Mouse (Mus musculus) duodenum, adult 2 months (tissue): Measurements from ENCODE around the gene Slc2a4. TPM values are rescaled to one million over a fixed set of nuclear protein-coding genes. Genes with fewer than 3 reads are reported as not detected.

Experiments used
- polyA plus RNA-seq: library from polyadenylated mRNA; depleted of rRNA; stranded (reverse); fragments of >200 nt; gene quantifications from 2 replicates; pipeline ENCODE4 v1.2.3, GENCODE M21; 2012; ENCODE audit warnings: low replicate concordance; rRNA removed

The Slc2a4 gene
- polyA plus RNA-seq = 15.5 and 23.7 TPM in 2 replicates

DNA sequence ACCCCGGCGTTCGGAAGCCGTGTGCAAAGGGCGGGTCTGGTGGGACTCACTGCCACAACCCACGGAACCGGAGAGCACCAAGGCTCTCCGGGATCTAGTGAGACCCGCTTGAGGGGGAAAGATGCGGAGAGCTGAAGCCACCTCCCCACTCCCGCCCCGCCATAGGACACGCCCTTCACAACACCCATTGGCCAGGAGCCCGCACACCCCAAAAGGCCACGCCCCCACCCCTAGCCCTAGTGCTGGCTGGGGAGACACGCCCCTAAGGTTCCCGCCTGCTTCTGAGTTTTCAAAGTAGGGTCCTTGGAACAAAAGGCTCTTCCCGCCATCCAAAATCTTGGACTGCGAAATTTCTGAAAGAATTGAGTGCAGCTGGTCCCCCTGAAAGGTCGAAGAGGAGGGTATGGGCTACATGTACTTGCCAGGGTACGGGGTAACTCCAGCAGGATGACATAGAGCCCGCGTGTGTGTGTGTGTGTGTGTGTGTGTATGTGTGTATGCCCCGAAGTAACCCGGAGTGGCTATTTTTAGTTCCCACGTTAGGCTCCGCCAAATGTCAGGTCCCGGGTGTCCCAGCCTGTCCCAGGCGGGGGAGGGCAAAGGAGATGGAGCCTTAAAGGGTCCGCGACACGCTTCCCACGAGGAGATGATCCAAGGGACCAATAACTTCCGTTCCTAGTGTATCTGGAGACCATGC, at the start of gene Slc2a4:
TSS of gene Slc2a4 (minus strand) at position 123 of the 697 bp plus-strand sequence.

DNA sequence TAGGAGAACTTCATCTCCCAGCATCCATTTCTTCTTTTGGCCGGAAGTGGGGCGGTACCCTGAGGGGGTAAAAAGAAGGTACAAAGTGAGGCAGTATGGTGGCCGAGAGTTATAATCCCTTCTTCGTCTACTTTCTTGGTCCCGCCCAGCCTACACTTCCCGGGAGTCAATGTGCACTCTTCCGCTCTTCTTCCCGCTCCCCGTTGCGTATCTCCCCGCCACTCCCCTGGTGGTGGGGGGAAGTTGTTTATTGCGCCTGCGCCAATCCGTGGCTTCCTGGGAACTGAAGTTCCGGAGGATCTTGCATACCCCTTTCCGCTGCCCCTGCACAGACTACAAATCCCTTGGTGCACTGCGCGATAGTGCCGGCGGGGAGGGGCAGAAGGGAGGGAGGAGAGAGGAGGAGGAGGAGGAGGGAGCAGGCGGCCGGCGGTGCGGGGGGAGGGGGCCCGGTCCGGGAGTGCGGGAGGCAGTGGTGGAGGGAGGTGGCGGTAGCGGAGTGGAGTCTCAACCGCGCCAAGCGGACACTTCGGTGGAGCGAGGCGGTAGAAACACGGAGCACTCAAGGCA, 47.5 kb upstream of the Slc2a4 start, which contains the start of gene Phf23:
TSS of gene Phf23 (plus strand) at position 387 of the 570 bp plus-strand sequence.

DNA sequence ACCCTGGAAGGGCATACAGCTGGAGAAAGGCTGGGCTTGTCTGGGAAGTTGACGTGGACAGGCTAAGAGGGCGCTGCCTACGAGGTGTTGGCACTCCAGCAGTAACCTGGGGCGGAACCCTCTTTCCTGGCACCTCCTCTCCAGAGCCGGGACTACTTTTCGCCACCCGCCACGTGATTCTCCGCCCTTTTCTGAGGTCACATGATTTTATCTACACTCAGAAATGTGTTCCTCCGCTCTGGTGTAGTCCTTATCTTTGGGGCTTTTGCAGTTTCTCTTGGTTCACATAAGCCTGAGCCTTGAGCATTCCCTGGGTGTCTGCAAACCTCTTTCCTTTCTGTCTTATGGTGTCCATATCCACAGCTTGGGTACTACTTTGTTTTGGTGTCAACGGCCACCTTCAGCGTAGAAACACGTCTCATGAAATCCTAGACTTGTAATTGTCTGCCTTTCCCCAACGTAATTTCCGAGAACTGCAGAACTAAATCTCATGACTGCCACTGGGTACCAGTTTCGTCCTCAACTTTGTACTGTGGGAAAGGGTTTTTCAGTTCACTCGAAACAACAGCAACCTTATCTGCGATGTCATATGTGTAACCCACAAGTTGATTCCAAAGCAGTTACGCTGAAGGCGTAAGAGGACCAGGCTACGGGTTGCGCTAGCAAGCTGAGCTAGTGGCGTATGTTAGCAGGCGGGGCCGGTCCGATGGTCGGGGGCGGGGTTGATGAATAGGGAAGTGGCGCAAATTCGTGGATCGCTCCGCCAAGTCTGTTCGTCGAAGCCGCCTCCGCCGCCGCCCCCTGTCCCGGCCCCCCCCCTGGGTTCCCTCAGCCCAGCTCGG, 43.1 kb upstream of the Slc2a4 start, which contains the start of gene Gabarap:
TSS of gene Gabarap (plus strand) at position 294 of the 842 bp plus-strand sequence.

DNA sequence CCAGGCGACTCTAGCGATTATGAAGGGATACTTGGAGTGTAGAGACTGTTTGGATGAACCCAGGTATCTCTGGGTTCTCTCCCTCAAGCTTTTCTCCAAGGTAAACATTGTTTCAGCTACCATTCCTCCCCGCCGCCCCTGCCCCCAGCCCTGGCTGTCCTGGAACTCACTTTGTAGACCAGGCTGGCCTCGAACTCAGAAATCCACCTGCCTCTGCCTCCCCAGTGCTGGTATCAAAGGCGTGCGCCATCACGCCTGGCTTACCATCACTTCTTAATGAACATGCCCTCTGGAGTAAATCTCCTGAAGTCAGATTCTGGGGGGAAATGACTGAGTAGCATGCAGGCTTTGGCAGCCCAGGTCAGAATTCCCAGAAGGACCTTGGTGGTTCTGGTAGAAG, 34.2 kb upstream of the Slc2a4 start, which contains the start of gene Elp5:
TSS of gene Elp5 (minus strand) at position 293 of the 400 bp plus-strand sequence.

DNA sequence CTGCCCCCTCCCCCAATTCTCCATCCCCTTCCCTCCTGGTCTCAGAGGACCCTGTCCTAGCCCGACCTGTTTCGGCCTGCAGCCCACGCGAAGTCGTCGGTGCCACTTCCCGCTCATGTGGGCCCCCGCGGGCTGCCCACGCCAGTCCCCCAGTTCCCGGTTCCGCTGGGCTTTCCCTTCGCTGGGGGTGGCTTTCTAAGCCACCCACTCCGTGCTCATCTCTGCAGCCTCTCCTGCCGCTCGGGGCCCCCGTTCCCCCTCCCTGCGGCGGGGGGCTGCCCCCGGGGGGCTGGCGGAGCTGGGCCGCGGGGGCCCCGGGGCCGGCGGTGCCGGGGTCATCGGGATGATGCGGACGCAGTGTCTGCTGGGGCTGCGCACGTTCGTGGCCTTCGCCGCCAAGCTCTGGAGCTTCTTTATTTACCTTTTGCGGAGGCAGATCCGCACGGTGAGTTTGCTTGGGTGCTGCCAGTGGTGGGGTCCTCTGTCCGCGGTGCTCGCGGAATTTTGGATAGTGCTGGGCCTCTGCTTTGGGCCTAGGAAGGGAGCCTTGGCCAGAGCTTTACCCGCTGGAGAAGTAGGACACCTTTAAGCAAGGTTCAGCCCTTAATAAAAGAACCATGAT, 33.3 kb upstream of the Slc2a4 start, which contains the start of gene Ctdnep1:
TSS of gene Ctdnep1 (plus strand) at position 16 of the 622 bp plus-strand sequence.

DNA sequence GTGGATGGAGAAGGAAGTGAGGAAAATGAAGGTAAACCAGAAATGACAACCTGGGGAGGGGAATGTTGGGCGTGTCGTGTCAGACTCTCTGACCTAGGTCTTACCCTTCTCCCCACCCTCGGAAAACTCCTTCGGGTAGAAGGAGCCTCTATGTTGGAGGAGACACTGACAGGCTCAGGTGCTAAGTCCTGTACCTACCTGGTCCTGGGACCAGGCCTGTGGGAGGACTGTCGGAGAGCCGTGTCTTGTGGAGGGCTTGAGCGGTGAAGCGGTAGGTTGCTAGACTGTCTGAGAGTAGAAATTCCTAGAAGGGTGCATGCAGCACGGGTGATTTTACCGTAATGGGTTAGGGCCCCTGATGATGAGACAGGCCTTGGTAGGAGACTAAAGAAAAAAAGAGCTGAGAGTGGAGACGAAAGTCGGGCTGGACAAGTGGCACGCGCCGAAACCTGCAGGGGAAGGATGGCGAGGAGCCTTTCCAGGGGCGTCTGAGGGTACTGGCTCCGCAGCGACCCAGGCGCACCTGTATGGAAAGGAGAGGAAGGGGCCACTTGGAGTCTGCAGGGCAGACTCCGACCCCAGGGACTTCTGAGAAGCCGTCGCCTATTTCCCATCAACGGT, 16.8 kb upstream of the Slc2a4 start, which contains the start of gene Cldn7:
TSS of gene Cldn7 (plus strand) at position 130 of the 621 bp plus-strand sequence.

DNA sequence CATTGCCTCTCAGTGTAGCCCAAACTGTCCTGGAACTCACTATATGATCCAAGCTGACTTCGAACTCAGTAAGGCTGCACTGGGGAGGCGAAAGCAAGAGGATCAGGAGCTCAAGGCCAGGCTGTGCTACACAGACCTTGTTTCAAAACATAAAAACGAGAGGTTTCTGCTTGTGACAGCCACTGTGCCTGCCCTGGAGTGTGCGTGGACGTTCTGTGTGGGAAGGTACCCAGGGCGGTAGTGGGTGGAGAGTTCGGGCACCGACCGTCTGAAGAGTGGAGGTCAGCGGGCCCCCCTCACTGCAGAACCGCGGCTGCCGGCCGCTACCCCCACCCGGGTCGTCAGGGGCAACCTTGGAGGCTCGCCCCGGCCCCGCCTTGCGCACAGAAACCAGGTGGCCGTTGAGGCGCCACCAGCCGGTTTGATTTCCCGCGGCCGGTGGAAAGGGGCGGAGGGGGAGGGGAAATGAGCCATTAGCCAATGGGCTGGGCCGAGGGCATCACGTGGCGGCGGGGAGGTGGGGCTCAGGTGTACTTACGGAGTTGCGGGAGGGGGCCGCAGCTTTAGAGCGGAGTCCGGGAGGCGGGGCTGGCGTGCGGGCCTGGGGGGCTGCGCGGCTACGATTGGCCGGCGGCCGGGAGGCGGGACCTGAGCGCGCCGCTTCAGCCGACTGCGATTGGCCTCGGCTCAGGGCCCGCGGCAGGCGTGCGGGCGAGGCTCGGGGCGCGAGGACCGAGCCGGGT, 12.7 kb downstream of the Slc2a4 start, which contains the start of gene Ybx2:
TSS of gene Ybx2 (plus strand) at position 660 of the 743 bp plus-strand sequence.

DNA sequence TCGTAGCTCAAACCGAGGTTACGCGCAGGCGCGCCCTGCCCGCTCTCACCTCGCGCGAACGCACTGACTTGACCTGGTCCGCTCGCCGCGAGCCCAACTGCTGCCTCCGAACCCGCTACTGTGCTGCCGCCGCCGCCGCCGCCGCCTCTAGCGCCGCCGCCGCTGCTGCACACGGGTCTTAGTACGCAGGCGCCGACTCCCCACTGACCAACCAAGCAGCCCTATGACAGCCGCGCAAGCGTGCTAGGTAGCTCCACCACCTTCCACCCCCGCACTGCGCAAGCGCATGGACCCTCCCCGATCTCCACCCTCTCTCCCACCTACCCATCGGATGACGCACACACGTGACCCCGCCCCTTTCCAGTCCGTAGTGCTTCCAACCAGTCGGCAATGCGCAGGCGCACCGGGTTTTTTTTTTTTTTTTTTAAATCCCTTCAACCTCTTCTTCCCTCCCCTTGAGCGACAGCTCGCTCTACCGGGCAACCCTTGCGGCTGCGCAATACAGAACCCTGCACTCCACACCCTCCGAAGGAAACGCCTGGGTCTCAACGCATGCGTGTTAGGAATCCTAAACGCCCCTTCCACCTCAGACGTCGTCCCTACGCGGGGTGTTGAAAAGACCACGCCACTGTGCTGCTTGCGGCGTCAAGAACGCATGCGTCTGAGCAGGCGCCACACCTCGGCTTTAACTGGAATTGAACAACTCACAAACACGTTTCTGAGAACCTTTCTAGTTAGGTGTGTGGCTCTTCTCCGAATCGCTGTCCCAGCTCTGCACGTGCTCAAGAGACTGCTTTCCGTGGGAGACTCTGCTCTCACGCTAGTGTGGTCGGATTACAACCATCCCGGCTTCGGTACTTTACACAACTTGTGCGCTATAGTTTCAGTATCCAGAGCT, 26.6 kb downstream of the Slc2a4 start, which contains the start of gene Eif5a:
TSS of gene Eif5a (minus strand) at position 845 of the 898 bp plus-strand sequence.

DNA sequence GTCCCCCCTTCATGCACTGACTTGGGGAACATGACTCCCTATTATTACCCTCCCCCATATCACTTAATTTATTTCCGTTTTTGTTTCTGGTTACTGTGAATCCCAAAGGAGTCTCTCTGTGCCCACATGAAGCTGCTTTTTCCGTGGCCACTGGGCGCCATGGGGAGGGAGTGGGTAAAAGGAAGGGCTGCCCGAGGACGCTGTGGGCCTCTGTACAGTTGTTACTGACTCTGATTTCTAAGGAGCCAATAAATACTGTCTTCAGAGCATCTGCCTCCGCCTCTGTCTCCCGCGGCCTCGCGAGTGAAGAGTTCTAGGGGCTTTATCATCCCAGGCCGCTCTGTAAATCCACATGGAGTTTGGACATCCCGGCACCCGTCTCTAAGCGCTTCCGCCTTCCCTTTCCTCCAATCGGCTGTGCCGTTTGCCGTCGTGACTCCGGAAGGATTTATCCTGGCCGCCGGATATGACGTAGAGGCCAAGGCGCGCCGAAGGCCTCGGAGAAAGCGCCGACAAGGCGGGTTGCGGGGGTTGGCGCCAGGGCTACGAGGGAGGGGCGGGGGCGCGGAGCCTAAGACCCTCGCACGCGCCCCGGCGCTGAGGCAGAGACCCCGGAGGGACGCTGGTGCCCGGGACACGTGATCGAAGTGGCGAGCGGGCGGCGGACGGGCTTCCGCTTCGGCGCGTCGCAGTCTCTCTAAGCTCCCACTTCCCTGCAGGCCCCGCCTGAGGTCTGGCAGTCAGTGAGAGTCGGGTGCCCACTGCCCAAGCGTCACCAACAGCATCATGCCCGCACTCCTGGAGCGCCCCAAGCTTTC, 34.2 kb downstream of the Slc2a4 start, which contains the start of gene Gps2:
TSS of gene Gps2 (plus strand) at position 335 of the 818 bp plus-strand sequence.

DNA sequence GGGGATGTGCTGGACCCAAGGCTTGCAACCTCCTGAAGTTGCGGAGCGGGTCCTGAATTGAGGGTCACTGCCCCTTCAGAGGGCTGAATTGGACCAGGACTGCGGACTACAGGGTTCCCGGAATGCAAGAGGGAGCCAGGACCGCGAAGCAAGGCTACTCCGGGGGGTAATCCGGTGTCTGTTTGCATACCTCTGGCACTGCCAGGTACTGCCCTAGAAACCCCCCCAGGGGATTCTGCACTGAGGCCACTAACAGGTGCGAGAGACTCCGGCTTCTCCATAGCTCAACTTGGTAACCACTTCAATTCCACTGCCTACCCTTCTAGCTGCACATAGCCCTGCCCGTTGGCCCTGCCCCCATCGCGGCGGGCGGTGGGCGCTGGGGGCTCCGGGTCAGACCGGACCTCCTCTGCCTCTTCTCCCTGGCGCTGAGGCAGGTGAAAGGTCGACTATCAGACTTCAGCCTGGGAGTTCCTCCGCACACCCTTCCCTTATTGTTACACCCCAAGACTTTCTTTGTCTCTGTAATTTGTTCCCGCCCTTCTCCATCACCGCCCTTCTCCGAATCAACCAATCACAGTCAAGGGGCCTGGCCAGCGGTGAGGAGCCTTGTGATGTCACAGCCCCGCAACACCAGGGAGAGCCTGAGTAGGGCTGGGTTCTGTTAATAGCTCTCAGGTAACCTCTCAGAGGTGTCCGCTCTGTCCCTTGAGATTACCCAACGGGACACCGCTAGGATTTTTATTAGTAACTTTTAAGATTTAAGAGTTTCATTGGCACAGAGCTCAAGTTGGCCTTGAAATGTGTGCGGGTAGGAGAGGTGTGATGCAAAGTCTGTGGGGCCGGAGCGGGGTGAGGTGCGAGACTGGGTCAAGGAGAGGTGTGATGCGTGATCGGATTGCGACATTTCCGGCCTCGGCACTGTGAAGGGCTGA, 47.2 kb downstream of the Slc2a4 start, which contains the start of the genes 2810408A11Rik and Neurl4:
TSS of gene 2810408A11Rik (minus strand) at position 517 of the 935 bp plus-strand sequence.
TSS of gene Neurl4 (plus strand) at position 602 of the 935 bp plus-strand sequence.

DNA sequence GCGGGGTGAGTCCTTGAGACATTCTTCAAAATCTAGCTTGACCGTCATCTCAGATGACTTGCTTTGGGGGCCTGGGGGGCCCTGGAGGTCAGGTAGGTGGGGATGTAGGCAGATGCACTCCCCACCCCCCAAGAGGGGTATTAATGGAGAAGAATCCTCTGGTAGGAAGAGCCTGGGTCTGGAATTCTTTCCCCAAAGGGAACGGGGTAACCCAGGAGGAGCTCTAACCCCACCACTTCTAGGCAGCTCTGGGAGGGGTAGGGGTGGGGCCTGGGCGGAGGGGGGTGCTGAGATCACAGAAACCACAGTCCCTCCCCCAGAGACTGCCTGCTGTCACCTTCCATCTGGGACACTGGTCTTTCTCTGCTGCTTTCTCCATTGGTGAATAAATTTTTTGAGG, 52.7 kb downstream of the Slc2a4 start, which contains the start of gene Acap1:
TSS of gene Acap1 (minus strand) at position 249 of the 400 bp plus-strand sequence.

Other genes starting within 250 kb of the Slc2a4 start
- gene Polr2a, start 189.6 kb downstream of the Slc2a4 start, polyA plus RNA-seq = 22.0 and 29.9 TPM in 2 replicates
- gene Slc35g3, start 186.2 kb downstream of the Slc2a4 start, polyA plus RNA-seq = 0.13 TPM in 1 of 2 replicates, not detected in the other
- 7.0 and 19.2 TPM in 2 replicates for gene Zbtb4, start 182.3 kb downstream of the Slc2a4 start, polyA plus RNA-seq
- gene Chrnb1, start 152.2 kb downstream of the Slc2a4 start, polyA plus RNA-seq = 3.8 and 6.8 TPM in 2 replicates
- gene Fgf11, start 146.3 kb downstream of the Slc2a4 start, polyA plus RNA-seq = 2.7 and 6.1 TPM in 2 replicates
- 44.7 and 80.5 TPM in 2 replicates for gene Tmem102, start 142.6 kb downstream of the Slc2a4 start, polyA plus RNA-seq
- not detected in 2 replicates for gene Gm39566, start 132.9 kb downstream of the Slc2a4 start, polyA plus RNA-seq
- not detected in 2 replicates for gene Spem2, start 129.7 kb downstream of the Slc2a4 start, polyA plus RNA-seq
- gene Spem1, start 126.0 kb downstream of the Slc2a4 start, polyA plus RNA-seq = 0.09 and 0.13 TPM in 2 replicates
- gene Nlgn2, start 110.4 kb downstream of the Slc2a4 start, polyA plus RNA-seq = 6.9 and 15.5 TPM in 2 replicates
- 102 and 130 TPM in 2 replicates for gene Tmem256, start 109.7 kb downstream of the Slc2a4 start, polyA plus RNA-seq
- 39.3 and 58.9 TPM in 2 replicates for gene Plscr3, start 101.8 kb downstream of the Slc2a4 start, polyA plus RNA-seq
- gene Tnk1, start 89.5 kb downstream of the Slc2a4 start, polyA plus RNA-seq = 34.8 and 47.5 TPM in 2 replicates
- not detected in 2 replicates for gene Tmem95, start 70.2 kb downstream of the Slc2a4 start, polyA plus RNA-seq
- gene Kctd11, start 66.8 kb downstream of the Slc2a4 start, polyA plus RNA-seq = 2.0 and 2.3 TPM in 2 replicates
- 7.4 and 13.8 TPM in 2 replicates for gene Acap1, start 52.6 kb downstream of the Slc2a4 start, polyA plus RNA-seq
- gene 2810408A11Rik, start 47.2 kb downstream of the Slc2a4 start, polyA plus RNA-seq = 2.1 and 3.0 TPM in 2 replicates
- 20.1 and 23.0 TPM in 2 replicates for gene Neurl4, start 47.1 kb downstream of the Slc2a4 start, polyA plus RNA-seq
- gene Gps2, start 34.3 kb downstream of the Slc2a4 start, polyA plus RNA-seq = 106 and 110 TPM in 2 replicates
- 196 and 222 TPM in 2 replicates for gene Eif5a, start 26.2 kb downstream of the Slc2a4 start, polyA plus RNA-seq
- 10.8 and 28.6 TPM in 2 replicates for gene Ybx2, start 12.4 kb downstream of the Slc2a4 start, polyA plus RNA-seq
- gene Cldn7, start 16.6 kb upstream of the Slc2a4 start, polyA plus RNA-seq = 294 and 1,474 TPM in 2 replicates
- 85.4 and 132 TPM in 2 replicates for gene Ctdnep1, start 33.0 kb upstream of the Slc2a4 start, polyA plus RNA-seq
- gene Elp5, start 34.3 kb upstream of the Slc2a4 start, polyA plus RNA-seq = 38.1 and 39.2 TPM in 2 replicates
- gene Gabarap, start 43.0 kb upstream of the Slc2a4 start, polyA plus RNA-seq = 200 and 478 TPM in 2 replicates
- 8.8 and 9.4 TPM in 2 replicates for gene Phf23, start 47.6 kb upstream of the Slc2a4 start, polyA plus RNA-seq
- gene Dvl2, start 52.4 kb upstream of the Slc2a4 start, polyA plus RNA-seq = 5.5 and 7.4 TPM in 2 replicates
- 124 and 125 TPM in 2 replicates for gene Acadvl, start 67.2 kb upstream of the Slc2a4 start, polyA plus RNA-seq
- gene Dlg4, start 68.8 kb upstream of the Slc2a4 start, polyA plus RNA-seq = 5.2 and 5.7 TPM in 2 replicates
- 0.49 TPM in 1 of 2 replicates, not detected in the other for gene Asgr1, start 105.9 kb upstream of the Slc2a4 start, polyA plus RNA-seq
- 0.17 and 0.21 TPM in 2 replicates for gene Asgr2, start 144.5 kb upstream of the Slc2a4 start, polyA plus RNA-seq
- gene Mgl2, start 182.1 kb upstream of the Slc2a4 start, polyA plus RNA-seq = 0.84 and 1.1 TPM in 2 replicates
- gene Clec10a, start 208.0 kb upstream of the Slc2a4 start, polyA plus RNA-seq = 0.66 and 0.88 TPM in 2 replicates